Mouse (Mus musculus) ES-Bruce4 (cell line): Measurements from ENCODE around the gene Dirc2.

Experiments used
- CTCF ChIP-seq: IDR thresholded peaks from one replicate; pipeline ENCODE4 v1.8.1; 2011; ENCODE audit warnings: low read depth, low read length
- EP300 ChIP-seq: IDR thresholded peaks from 2 replicates; pipeline ENCODE4 v1.6.1; 2011; ENCODE audit warnings: low read depth, low read length; ENCODE audit not compliant: insufficient read depth
- POLR2A ChIP-seq: IDR thresholded peaks from one replicate; pipeline ENCODE4 v1.8.1; 2011; ENCODE audit warnings: low read length; ENCODE audit not compliant: insufficient read depth

GRCm38 (mm10) chr16:35738096-35738767 is 30.9 kb downstream of the Dirc2 start:
- no peak for TF ChIP-seq EP300
- TF ChIP-seq CTCF, result no peak
- no peak for TF ChIP-seq POLR2A
